Mouse (Mus musculus) lung, postnatal 36 days (tissue): Measurements from ENCODE around the gene Iqck.

Source experiments
- DNase-seq: peaks from one replicate; pipeline ENCODE4 v3.0.0; 2022; ENCODE audit warnings: mixed read lengths

Gene Iqck

DNA sequence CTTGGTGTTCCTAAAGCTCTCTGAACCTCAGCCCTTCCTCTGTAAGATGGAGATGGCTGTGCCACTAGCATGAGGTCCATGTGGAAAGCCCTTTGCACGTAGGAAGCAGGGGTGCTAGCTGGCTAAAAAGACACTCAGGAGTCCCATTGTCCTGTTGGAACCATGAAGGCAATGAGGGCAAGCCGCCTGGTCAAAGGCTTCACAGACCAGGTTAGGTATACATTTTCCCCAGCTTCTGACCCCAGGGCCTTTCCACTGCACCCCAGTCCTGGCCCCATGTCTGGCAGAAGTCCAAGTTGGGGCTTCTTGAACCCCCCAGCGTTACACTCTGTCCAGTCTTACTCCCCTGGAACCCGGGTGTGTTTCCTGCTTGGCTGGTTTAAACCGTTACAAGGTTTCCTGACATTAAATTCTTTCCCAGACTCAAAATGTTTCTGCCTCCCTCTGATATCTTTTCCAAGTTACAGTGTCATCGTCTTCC, 136.6 kb downstream of the Iqck start:
- no peak for DNase-seq

GRCm38 (mm10) chr7:118992623-118993405, 137.3 kb downstream of the Iqck start:
- no peak for DNase-seq

DNA sequence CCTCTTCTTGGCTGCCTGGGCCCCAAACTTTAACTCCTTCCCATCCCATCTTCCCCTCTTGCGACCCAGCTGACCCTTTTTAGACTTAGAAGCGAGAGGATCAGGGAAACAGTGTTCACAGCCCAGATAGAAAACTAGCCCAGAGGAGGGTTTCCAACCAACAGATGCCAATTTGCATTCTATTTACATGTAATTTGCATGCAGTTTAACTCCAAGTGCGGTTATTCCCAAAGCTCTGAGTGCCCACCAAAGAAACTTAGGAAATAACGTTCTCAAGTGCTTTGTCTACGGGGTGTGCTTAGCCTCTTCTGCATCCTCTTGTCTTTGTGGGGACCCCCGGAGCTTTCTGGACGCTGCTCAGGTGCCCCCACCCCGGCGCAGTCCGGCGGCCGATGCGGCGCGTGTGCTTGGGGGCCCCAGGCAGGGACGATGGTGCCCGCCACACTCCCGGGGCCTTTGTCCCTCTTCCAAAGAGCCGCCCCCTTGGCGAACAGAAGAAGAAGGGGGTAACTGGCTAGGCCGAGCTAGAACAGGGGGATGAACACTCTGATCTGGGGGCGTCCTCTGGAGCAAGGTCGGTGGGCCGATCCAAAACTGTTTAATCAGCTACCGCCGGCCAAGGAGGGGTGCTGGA, 138.2 kb downstream of the Iqck start:
- no peak for DNase-seq

GRCm38 (mm10) chr7:118994231-118994842, 138.8 kb downstream of the Iqck start:
- no peak for DNase-seq

DNA sequence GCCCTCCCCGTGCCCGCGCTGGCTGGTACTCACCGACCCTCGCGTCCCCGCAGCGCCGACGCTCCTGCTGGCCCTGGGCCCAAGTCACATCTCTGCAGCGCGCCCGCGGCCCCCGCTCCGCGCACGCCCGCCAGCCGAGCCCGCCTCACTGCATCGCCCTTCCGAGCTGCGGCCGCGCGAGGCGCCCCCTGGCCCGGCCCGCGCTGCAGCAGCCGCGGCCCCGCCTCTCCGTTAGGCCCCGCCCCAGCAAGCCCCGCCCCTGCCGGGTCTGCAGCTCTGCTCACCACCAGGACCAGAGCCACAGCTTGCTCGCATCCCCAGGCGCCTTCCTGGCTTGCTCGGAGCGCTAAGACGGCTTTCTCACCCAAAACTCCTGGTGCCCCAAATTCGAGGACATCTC, 139.5 kb downstream of the Iqck start, which contains the start of gene Gprc5b:
Gene Gprc5b, minus strand, starts transcription at position 205 of the 400 bp plus-strand sequence.
- DNase-seq: peak; percentile 93

DNA sequence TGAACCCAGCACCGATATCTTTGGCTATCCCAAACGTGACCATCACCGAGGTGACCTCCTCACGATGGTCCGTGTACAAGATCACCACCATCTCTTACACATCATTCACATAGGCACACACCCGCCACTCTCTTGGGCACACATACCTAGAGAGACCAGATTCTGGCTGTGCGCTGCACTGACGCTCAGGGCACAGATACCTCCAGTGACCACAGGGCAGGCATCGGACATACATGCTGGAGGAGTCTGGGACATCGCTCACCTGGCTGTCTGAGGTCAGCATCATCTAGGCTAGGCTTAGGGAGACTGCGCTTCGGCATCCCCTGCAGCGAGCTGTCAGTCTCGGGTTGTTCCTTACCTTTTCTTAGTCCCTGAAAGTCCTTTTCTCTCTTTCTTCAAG, 140.1 kb downstream of the Iqck start:
- DNase-seq: no peak

DNA sequence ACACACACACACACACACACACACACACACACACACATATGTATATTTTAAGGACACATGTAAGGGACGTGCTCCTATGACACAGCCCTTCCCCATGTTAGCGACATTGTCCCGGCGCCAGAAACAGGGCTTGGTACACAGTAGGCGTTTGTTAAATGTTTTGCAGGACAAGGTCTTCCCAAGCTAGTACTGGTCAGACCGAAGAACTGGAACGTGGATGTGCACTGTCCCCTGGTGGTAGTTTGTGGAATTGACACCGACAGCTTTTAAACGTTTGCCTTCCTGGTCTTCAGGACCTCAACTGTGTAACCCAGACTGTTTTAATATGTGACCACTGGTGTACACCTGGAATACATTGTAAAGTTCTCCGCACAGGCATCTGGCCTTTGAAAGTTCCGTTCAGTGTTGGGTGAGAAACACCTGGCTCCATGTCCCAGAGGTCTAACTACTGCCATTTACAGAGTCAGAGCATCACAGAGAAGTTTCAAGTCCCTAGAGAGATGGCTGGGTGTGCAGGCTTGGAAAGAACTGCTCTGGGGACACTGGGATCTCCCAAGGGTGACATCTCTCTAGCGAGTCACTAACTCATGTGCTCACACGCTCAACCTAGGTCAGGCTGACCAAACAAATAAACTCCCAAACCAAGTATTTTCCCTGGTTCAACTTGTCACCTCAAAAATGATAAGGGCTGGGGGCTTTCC, 140.7 kb downstream of the Iqck start:
- DNase-seq: peak; percentile 90

DNA sequence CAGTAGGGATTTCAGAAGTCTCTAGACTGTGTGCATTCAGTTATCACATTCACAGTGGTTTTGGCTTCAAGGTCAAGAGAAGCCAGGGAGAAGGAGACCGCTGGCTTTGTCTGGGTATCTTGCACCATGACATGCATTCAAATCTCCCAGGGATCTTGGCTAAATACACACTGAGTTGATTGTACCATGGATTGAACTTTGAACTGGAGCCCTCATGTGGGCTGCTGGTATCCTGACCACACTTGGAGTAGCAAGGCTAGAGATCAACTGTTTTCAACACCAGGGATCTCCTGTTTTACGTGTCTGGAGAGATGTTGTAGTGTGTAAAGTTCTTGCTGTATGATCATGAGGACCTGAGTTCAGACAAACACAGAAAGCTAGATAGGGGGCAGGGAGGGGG, 144.3 kb downstream of the Iqck start:
- no peak for DNase-seq

- no peak for DNase-seq
Measured at GRCm38 (mm10) chr7:119001965-119002364, 146.4 kb downstream of the Iqck start.

DNA sequence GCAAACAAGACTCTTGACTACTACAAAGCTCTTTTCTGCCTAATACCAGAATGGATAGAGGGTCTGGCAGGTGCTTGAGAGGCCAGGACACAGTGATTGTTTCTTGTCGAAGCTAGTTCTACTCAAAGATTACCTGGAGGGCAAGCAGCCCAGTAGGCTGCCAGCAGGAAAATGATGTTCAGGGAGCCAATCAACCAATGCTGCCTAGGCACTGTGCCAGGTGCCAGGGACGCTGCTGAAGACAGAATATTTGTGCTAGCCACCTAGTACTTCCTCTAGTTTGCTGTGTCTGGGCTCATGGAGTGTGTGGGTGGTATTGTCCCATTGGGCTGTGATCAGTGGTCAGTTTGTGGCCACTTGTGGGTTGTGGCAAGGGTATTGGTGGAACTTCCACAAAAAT, 146.9 kb downstream of the Iqck start:
- no peak for DNase-seq

- DNase-seq: peak; percentile 75
Measured at GRCm38 (mm10) chr7:119010854-119011529, 155.4 kb downstream of the Iqck start.

- DNase-seq: no peak
Measured at GRCm38 (mm10) chr7:119015736-119016135, 160.2 kb downstream of the Iqck start.

GRCm38 (mm10) chr7:119019537-119019936, 164.0 kb downstream of the Iqck start:
- peak; percentile 39 for DNase-seq
